Mouse (Mus musculus) kidney, postnatal 0 days (tissue): Measurements from ENCODE around the gene Arid5a. TPM values are rescaled to one million over a fixed set of nuclear protein-coding genes. Genes with fewer than 3 reads are reported as not detected.

ENCODE experiments used
- ATAC-seq: fragments of 200-750 bp; cut with Nextera tagmentation; replicated peaks from 2 replicates; pipeline ENCODE4 v1.8.0; 2017; ENCODE audit warnings: low read depth, moderate number of reproducible peaks, moderate TSS enrichment, moderate library complexity; ENCODE audit not compliant: low FRiP score
- DNase-seq: peaks from one replicate; pipeline ENCODE4 v3.0.0-alpha.2; 2016; ENCODE audit warnings: low spot score
- H3K27ac ChIP-seq: fragments of 300-500 bp; sonication (generic); 2 replicates; pipeline ENCODE4 v1.5.1; 2014; ENCODE audit warnings: mild to moderate bottlenecking
- H3K27me3 ChIP-seq: fragments of 300-500 bp; sonication (generic); 2 replicates; pipeline ENCODE4 v1.6.1; 2014; ENCODE audit warnings: low read length, mixed read lengths; ENCODE audit not compliant: insufficient read depth
- H3K36me3 ChIP-seq: fragments of 300-500 bp; sonication (generic); 2 replicates; pipeline ENCODE4 v1.6.1; 2014; ENCODE audit warnings: low read length, mixed read lengths; ENCODE audit not compliant: insufficient read depth
- H3K4me1 ChIP-seq: fragments of 300-500 bp; sonication (generic); replicated peaks from 2 replicates; pipeline ENCODE4 v1.6.1; 2014; ENCODE audit warnings: antibody characterized with exemption, low read length, mixed read lengths; ENCODE audit not compliant: insufficient read depth
- H3K4me2 ChIP-seq: fragments of 300-500 bp; sonication (generic); 2 replicates; pipeline ENCODE4 v1.6.1; 2014; ENCODE audit warnings: mild to moderate bottlenecking, low read length, moderate library complexity, mixed read lengths
- H3K4me3 ChIP-seq: fragments of 300-500 bp; sonication (generic); replicated peaks from 2 replicates; pipeline ENCODE4 v1.5.1; 2014; ENCODE audit warnings: low read depth, low read length
- H3K9ac ChIP-seq: fragments of 300-500 bp; sonication (generic); 2 replicates; pipeline ENCODE4 v1.6.1; 2014; ENCODE audit warnings: low read depth, low read length
- H3K9me3 ChIP-seq: fragments of 300-500 bp; sonication (generic); replicated peaks from 2 replicates; pipeline ENCODE4 v1.6.1; 2016; ENCODE audit warnings: low read length, inconsistent platforms, mixed read lengths
- CTCF ChIP-seq: IDR thresholded peaks from 2 replicates; pipeline ENCODE4 v1.5.1; 2016; ENCODE audit warnings: antibody characterized with exemption, low read depth, mild to moderate bottlenecking, moderate library complexity
- WGBS: fragments of 180-500 bp; shearing (Covaris S2); extraction: QIAGEN DNeasy Blood & Tissue Kit; methylation state at CpG from one replicate; pipeline ENCODE4 v1.1.7; 2014; 5-methylcytosine and 5-hydroxymethylcytosine counted together
- polyA plus RNA-seq: library from polyadenylated mRNA; unstranded; fragments of >200 nt; fragmentation: Nextera tagmentation; extraction: Ambion mirVana; gene quantifications from 2 replicates; pipeline ENCODE4 v1.2.1, GENCODE M21; 2015

The Arid5a gene
- polyA plus RNA-seq, 1 experiment from 2014 or later = 6.7 TPM

- ATAC-seq = no peak
- Histone ChIP-seq H3K27me3 (no peaks in the 10 kb centered on the region), H3K9me3 (no peaks in the 10 kb centered on the region), H3K4me1 (no peaks in the 10 kb centered on the region), H3K36me3 (0 out of 2 replicates have a peak, but pooled peaks cover 8% of the 10 kb centered on the region), H3K4me2 (no peak overlapping the region), H3K4me3 (no peak overlapping the region), H3K27ac (no peak overlapping the region), H3K9ac (no peak overlapping the region)
- no peak for DNase-seq
- TF ChIP-seq CTCF = no peak
- 86% methylated on average over 2 of the region's 2 CpGs for WGBS
Observed at GRCm38 (mm10) chr1:36315776-36316100, 8.2 kb downstream of the Arid5a start.

GRCm38 (mm10) chr1:36321164-36321563 is 13.6 kb downstream of the Arid5a start:
- WGBS = 62% methylated on average over 2 of the region's 2 CpGs
- H3K27me3 ChIP-seq = no peaks in the 10 kb centered on the region
- no peak overlapping the region for H3K27ac ChIP-seq
- H3K4me1 ChIP-seq = 0 out of 2 replicates have a peak, but pooled peaks cover 4% of the 10 kb centered on the region
- no peak for ATAC-seq
- no peak overlapping the region for H3K9ac ChIP-seq
- TF ChIP-seq CTCF = no peak
- DNase-seq = no peak
- H3K9me3 ChIP-seq = no peaks in the 10 kb centered on the region
- no peak overlapping the region for H3K4me2 ChIP-seq
- no peak overlapping the region for H3K4me3 ChIP-seq
- 0 out of 2 replicates have a peak, but pooled peaks cover 13% of the 10 kb centered on the region for H3K36me3 ChIP-seq

- WGBS = 59% methylated on average over 11 of the region's 11 CpGs
- Histone ChIP-seq H3K4me3 (no peak overlapping the region), H3K4me1 (0 out of 2 replicates have a peak, but pooled peaks cover 4% of the 10 kb centered on the region), H3K36me3 (0 out of 2 replicates have a peak, but pooled peaks cover 13% of the 10 kb centered on the region), H3K4me2 (no peak overlapping the region), H3K27me3 (no peaks in the 10 kb centered on the region), H3K9me3 (no peaks in the 10 kb centered on the region), H3K9ac (no peak overlapping the region), H3K27ac (no peak overlapping the region)
- ATAC-seq = 0 out of 2 replicates have a peak, but pooled peaks have one; percentile 9
- DNase-seq = peak; percentile 20
- peak; percentile 55 for TF ChIP-seq CTCF
Observed at GRCm38 (mm10) chr1:36321829-36322573, 14.5 kb downstream of the Arid5a start.

GRCm38 (mm10) chr1:36323076-36323475 is 15.5 kb downstream of the Arid5a start:
- peak; percentile 14 for DNase-seq
- no peak overlapping the region for H3K4me3 ChIP-seq
- no peak overlapping the region for H3K4me2 ChIP-seq
- H3K27ac ChIP-seq = no peak overlapping the region
- H3K4me1 ChIP-seq = 0 out of 2 replicates have a peak, but pooled peaks cover 4% of the 10 kb centered on the region
- ATAC-seq = 0 out of 2 replicates have a peak, but pooled peaks have one; percentile 27
- H3K9me3 ChIP-seq = no peaks in the 10 kb centered on the region
- 0 out of 2 replicates have a peak, but pooled peaks cover 15% of the 10 kb centered on the region for H3K36me3 ChIP-seq
- no peaks in the 10 kb centered on the region for H3K27me3 ChIP-seq
- WGBS = 27% methylated on average over 9 of the region's 9 CpGs
- no peak overlapping the region for H3K9ac ChIP-seq
- no peak for TF ChIP-seq CTCF

- peak; percentile 89 for DNase-seq
- H3K27ac ChIP-seq = no peak overlapping the region
- 0 out of 2 replicates have a peak, but pooled peaks cover 4% of the 10 kb centered on the region for H3K4me1 ChIP-seq
- no peak overlapping the region for H3K4me3 ChIP-seq
- no peak overlapping the region for H3K4me2 ChIP-seq
- H3K27me3 ChIP-seq = no peaks in the 10 kb centered on the region
- H3K9ac ChIP-seq = no peak overlapping the region
- 38% methylated on average over 8 of the region's 8 CpGs for WGBS
- TF ChIP-seq CTCF = peak; percentile 83
- no peaks in the 10 kb centered on the region for H3K9me3 ChIP-seq
- ATAC-seq = peak; percentile 59; the same call in 1 of the 2 replicates
- 0 out of 2 replicates have a peak, but pooled peaks cover 15% of the 10 kb centered on the region for H3K36me3 ChIP-seq
Observed at GRCm38 (mm10) chr1:36323746-36324448, 16.4 kb downstream of the Arid5a start.

GRCm38 (mm10) chr1:36325900-36326321 is 18.4 kb downstream of the Arid5a start:
- H3K4me3 ChIP-seq = no peak overlapping the region
- no peak overlapping the region for H3K27ac ChIP-seq
- no peaks in the 10 kb centered on the region for H3K9me3 ChIP-seq
- WGBS = 90% methylated on average over 2 of the region's 2 CpGs
- no peak for ATAC-seq
- no peak overlapping the region for H3K4me2 ChIP-seq
- H3K36me3 ChIP-seq = peaks cover 7% of the 10 kb centered on the region; the same call in 1 of the 2 replicates
- H3K9ac ChIP-seq = no peak overlapping the region
- H3K27me3 ChIP-seq = no peaks in the 10 kb centered on the region
- no peak for TF ChIP-seq CTCF
- 0 out of 2 replicates have a peak, but pooled peaks cover 4% of the 10 kb centered on the region for H3K4me1 ChIP-seq
- DNase-seq = no peak
